Mouse (Mus musculus): ENCODE data around the gene Tchh.
A peak's percentile ranks its signal among the peaks of the same experiment; 100 is the strongest.
"Not testable (repeated sequence)": the region's sequence is repeated elsewhere in the genome, so short reads cannot be mapped to it uniquely, and the experiment has no call there.

The Tchh gene

DNA sequence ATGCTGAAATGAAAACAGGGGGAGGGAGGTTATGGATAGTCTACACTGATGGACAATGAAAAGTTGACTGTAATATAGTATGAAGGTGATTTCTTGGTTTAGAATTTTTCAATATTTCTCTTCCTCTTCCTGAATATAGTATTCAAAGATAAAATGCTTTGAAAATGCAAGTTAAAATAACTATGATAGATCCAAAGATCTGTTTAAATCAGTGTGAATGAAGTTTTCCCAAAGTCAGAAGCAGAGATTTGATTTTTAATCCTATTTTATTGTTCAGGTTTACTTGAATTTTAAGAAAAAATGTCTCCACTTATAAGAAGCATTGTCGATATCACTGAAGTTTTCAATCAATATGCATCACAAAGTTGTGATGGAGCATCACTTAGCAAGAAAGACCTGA, at the start of gene Tchh:
Tchh (plus strand) TSS at position 301 of the 400 bp plus-strand sequence.
- no peak for DNase-seq (ENCODE audit: low read depth, low spot score)

DNA sequence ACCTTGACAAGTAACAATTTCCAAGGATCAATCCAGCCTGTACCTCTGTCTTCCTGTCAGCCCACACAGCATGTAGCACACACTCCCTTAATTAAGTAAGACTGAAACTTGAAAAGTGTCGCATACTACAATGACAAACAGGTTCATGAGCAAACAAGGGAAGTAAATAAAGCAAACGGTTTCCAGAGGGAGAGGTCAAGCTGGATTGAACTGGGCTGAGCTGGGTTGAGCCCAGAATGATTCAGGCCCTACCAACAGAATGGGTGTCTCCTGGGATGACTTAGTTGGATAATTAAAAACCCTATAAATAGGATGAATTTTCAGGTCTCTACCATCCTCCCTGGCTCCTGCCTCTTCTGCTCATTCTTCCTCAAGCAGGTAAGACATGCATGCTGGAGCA, 48.8 kb upstream of the Tchh start, which contains the start of gene Rptn:
Rptn (plus strand) TSS at position 334 of the 400 bp plus-strand sequence.
- no peak for DNase-seq (ENCODE audit: low read depth, low spot score)

DNA sequence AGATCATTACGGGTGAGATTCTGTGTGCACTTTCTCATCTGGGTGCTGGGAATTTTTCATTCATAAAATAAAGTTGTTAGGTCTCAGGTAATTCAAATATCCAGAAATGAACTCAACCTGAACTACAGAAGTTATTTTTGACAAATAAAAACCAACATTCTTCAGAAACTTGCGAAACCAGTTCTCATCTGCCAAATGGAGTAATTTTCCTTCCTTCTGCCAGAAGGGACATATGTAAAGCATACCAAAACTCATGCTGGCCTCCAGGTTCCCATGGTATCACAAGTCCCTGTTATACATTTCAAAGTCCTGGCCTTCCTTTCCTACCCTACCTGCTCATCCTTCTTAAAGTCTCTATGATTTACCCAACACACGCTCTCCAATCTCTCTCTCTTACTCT, 38.2 kb upstream of the Tchh start:
- no peak for DNase-seq (ENCODE audit: low read depth, low spot score)

DNA sequence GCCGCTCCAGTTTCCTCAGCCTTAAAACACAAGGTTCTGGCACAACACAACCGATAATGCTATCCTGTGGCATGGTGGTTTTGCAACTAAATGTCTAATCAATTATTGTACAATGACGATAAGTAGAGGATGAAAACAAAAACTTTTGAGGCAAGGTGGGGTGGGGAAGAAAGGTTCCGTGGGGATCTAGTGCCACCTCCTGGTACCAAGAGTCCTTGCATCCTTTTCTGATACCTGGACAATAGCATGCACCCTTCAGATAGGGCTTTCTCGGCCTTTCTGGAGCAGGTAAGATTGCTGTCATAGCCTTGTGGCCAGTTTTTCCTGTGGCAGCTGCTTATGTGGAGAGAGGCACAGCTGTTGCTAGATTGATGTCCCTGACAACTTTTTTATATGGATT, 35.1 kb upstream of the Tchh start:
- DNase-seq (ENCODE audit: low read depth, low spot score) = no peak

DNA sequence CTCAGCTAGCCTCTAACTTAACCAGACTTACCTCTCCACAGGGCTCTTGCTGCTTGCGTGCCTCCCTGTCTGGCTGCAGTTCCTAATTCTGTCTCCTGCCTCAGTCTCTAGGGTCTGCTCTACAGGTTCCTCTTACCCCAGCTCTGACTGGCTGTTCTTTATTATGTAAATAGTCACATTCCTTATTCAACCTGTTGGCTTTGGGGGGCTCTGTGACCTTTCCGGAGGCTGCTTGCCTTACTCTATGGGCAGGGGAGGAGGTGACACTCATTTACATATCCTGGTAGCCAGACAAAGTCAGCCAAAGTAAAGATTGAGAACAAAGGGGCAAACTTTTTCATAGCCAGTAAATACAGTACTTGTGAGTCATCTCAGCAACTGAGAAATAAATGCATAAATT, 30.2 kb upstream of the Tchh start:
- DNase-seq (ENCODE audit: low read depth, low spot score) = no peak

DNA sequence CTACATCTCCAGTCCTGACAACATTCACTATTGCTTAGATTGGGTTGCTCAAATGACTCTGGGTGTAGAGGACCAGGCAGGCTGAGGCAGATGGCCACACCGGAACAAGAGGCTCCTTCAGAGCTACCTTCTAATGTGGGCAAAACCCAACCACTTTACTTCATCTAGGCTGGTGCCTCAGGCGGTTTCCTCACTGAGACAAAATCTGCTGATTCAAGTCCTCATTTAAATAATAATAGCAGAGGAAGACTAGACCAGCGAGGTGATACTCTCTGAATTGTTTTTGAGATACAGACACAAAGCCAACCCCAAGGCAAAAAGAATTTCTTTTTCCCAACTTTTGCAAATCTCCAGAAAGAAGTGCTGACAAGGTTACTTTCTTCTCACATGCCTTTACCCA, 10.5 kb upstream of the Tchh start:
- no peak for DNase-seq (ENCODE audit: low read depth, low spot score)

DNA sequence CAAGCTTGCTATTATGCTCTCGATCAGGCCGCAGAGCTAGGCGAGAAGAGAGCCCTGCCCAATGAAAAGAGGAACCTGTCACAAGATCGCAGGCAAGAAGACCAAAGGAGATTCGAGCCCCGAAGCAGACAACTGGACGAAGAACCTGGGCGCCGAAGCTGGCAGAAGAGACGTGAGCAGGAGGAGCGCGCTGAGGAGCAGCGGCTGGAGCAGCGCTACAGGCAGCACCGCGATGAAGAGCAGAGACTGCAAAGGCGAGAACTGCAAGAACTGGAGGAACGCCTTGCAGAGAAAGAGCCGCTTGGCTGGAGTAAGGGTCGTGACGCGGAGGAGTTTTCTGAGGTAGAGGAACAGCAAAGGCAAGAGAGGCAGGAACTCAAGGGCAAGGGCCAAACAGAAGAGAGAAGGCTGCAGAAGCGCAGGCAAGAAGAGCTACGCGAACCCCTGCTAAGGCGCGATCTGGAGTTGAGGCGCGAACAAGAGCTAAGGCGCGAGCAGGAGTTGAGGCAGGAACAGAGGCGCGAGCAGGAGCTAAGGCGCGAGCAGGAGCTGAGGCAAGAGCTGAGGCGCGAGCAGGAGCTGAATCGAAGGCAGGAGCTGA, 1.5 kb downstream of the Tchh start:
- DNase-seq (ENCODE audit: low read depth, low spot score) = no peak

DNA sequence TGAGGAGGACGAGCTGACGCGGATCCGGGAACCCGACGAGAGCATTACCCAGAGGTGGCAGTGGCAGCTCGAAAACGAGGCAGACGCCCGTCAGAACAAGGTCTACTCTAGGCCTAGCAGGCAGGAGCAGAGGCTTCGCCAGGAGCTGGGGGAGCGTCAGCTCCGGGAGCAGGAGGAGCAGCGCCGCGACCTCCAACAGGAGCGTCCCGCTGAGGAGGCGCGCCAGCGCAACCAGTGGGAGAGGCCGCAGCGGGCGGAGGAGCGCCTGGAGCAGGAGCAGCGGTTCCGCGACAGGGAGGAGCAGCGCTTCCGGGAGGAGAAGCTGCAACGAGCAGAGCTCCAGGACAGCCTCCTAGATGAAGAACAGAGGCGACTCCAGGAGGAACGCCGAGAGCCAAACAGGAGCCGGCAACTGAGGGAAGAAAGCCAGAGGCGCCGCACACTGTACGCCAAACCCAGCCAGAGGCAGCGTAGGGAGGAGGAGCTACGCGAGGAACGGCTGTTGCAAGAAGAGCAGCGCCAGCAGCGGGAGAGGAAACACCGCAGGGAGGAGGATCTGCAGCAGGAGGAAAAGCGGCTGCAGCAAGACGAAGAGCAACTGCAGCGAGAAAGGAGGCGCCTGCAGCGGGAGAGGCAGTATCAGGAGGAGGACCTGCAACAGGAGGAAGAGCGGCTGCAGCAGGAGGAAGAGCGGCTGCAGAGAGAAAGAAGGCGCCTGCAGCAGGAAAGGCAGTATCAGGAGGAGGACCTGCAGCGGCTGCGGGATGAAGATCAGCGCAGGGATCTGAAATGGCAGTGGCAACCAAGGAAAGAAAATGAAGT, 2.4 kb downstream of the Tchh start:
- DNase-seq (ENCODE audit: low read depth, low spot score) = no peak

DNA sequence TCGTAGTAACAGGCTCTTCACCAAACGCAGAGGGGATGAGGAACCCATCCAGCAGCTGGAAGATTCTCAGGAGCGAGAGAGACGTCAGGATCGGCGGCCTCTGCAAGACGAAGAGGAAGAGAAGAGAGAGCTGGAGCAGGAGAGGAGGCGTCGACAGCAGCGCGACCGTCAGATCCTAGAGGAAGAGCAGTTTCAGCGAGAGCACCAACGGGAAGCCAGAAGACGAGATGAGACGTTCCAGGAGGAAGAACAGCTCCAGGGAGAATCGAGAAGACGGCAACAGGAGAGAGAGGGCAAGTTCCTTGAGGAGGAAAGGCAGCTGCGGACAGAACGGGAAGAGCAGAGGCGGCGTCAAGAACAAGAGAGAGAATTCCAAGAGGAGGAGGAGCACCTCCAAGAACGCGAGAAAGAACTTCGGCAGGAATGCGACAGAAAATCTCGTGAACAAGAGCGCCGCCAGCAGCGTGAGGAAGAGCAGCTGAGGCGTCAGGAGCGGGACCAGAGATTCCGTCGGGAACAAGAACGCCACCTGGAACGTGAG, 3.1 kb downstream of the Tchh start:
- no peak for DNase-seq (ENCODE audit: low read depth, low spot score)

DNA sequence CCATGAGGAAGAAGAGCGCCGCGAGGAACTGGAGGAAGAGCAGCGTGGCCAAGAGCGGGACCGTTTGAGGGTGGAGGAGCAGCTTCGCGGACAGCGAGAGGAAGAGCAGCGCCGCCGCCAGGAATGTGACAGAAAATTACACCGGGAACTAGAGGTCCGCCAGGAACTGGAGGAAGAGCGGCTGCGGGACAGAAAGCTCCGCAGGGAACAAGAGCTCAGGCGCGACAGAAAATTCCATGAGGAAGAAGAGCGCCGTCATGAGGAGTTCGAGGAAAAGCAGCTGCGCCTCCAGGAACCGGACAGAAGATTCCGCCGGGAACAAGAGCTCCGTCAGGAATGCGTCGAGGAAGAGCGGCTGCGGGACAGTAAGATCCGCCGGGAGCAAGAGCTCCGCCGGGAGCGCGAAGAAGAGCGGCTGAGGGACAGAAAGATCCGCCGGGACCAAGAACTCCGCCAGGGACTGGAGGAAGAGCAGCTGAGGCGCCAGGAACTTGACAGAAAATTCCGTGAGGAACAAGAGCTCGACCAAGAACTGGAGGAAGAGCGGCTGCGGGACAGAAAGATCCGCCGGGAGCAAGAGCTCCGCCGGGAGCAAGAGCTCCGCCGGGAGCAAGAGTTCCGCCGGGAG, 4.1 kb downstream of the Tchh start:
- DNase-seq (ENCODE audit: low read depth, low spot score) = no peak

DNA sequence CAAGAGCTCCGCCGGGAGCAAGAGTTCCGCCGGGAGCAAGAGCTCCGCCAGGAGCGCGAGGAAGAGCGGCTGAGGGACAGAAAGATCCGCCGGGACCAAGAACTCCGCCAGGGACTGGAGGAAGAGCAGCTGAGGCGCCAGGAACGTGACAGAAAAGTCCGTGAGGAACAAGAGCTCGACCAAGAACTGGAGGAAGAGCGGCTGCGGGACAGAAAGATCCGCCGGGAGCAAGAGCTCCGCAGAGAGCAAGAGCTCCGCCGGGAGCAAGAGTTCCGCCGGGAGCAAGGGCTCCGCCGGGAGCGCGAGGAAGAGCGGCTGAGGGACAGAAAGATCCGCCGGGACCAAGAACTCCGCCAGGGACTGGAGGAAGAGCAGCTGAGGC, 4.6 kb downstream of the Tchh start:
- DNase-seq (ENCODE audit: low read depth, low spot score) = not testable (repeated sequence)

DNA sequence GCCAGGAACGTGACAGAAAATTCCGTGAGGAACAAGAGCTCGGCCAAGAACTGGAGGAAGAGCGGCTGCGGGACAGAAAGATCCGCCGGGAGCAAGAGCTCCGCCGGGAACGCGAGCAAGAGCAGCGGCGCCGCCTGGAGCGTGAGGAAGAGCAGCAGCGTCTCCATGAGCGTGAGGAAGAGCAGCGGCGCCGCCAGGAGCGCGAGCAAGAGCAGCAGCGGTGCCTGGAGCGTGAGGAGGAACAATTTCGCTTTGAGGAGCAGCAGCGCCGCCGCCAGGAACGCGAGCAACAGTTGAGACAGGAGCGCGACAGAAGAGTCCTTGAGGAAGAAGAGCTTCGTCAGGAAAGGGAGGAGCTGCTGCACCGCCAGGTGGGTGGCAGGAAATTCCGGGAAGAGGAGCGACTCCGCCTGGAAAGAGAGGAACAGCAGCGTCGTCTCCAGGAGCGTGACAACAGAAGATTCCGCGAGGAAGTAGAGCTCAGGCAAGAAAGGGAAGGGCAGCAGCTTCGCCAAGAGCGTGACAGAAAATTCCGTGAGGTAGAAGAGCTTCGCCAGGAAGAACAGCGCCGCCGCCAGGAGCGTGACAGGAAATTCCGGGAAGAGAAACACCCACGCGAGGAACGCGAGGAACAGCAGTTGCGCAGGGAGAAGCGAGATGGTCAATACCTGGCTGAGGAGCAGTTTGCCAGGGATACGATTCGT, 5.2 kb downstream of the Tchh start:
- DNase-seq (ENCODE audit: low read depth, low spot score) = no peak

DNA sequence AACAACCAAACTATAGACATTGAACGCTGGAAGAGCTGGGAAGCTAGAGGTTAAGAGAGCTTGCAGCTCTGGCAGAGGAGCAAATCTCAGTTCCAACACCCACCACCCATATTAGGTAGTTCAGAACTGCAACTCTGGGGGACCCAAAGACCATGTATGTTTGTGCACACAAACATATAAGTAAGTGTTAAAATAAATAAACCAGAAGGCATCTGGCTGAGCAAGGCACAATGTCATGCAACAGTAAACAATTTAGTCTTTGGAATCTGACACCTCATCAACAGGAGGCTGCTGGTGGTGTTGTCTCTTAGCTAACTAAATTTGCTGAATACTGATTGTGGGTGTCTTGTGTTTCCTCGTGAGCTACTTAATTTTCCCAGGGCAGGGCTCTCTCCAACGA, 24.4 kb downstream of the Tchh start:
- no peak for DNase-seq (ENCODE audit: low read depth, low spot score)

DNA sequence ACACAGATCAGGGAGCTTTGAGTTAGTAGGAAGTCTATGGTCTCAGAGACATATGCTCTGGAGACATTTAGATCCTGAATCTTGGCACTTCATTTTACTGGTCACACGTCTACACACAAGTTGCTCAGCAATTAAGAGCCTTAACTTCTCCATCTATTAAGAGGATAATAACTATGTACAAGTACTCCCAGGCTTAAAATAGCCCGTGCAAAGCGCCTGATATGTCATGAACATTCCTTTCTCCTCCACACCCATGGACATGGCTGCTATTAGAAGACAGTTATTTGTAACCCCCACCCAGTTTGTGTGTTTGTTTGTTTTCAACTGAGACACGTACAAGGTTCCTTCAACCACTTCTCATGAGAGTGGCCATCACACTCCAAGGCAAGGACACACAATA, 25.0 kb downstream of the Tchh start:
- no peak for DNase-seq (ENCODE audit: low read depth, low spot score)

DNA sequence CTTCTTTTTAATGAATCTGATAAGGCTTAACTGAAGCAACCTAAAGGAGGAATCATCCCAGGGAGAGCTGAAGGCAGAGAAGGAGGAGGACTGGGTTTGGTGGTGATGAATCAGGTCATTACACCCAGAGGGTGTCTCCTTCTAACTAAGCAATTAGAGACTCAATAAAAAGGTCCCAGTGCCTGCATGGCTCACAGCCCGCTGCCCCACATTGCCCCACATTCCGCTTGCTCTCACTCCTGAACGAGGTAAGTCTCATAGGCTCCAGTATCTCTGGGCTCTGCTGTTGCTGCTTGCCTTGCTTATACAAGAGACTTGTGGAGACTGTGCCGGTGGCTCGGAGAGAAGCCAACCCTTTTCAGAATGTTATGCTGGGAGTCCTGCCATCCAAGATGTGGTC, 26.4 kb downstream of the Tchh start, which contains the start of gene Tchhl1:
Tchhl1 (plus strand) TSS at position 194 of the 400 bp plus-strand sequence.
- DNase-seq (ENCODE audit: low read depth, low spot score) = no peak

DNA sequence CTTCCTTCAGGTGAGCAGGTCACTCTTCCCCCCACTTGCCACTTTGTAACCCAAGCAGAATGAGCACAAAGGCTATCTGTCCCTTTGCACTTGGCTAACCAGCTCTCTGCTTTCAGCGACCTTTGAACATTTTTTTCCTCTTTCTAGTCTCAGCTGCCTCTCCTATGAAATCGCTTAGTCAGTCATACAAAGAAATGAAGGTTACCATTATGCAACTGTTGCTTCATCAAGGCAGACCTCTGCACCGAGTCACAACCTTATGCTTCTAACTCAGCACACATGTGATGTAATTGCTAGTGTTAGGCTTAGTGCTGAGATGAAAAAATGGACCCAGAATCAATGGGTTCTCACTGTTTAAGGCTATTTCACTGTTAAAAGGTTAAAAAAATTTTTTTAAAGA, 27.5 kb downstream of the Tchh start:
- DNase-seq (ENCODE audit: low read depth, low spot score) = no peak

DNA sequence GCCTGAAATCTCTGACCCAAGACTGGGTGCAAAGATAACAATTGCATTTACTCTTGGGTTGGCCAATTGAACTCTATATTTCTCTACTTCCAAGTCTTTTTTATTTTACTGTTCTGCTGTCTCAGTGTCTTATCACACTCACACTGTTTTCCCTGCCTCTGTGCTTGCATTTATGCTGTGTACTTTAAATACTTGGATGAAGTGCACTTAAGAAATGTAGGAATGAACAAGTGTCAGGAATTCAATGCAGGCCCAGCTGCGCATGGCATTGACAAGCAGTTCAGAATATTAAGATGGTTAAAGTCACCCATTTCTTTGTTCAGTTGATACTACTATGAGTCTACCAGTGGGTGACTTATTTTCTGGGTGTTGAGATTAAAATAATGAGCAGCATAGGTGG, 37.9 kb downstream of the Tchh start:
- DNase-seq (ENCODE audit: low read depth, low spot score) = no peak

DNA sequence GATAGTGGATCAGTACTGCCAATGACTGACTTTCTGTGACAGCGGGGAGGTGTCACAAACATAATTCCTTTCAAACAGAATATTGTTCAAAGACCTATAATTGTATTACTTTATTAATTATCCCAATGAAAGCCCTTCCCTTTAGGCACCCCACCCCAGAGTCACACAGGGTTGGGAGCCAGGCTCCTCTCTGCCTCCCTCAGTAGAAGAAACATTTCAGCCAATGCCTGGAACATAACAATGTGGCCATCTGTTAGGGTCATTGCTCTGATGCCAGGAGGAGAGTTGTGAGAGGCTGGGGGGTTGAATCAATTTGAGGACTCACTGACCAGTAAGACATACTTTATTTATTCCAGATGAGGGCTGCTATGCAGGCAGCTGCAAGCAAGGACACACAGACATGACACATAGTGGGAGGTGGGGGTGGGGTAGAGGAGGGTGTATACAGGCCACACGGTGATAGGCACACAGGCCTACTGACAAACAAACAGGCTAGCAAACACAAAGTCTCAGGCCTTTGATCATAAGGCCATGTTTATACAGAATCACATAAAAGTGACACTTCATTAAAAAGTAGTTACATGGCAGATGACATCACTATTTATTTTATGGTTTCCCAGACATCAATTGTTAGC, 40.0 kb downstream of the Tchh start:
- no peak for DNase-seq (ENCODE audit: low read depth, low spot score)

DNA sequence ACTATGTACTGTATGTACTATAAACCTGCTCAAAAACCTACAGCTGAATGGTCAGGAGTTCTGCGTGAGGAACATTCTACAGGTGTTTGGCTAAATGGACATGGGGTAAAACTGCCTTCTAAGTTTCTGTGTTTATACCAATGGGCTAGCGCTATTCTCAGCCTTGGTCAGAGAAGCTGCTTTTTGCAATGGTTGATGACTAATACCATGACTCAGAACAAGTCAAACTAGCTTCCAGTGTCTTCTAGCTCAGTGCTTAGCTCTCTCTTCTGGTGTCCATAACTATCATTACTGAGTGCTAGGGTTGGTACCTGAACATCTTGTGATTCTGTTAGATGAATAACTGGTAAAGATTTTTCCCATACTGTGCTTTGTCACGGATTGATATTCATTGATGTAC, 43.5 kb downstream of the Tchh start:
- DNase-seq (ENCODE audit: low read depth, low spot score) = no peak

DNA sequence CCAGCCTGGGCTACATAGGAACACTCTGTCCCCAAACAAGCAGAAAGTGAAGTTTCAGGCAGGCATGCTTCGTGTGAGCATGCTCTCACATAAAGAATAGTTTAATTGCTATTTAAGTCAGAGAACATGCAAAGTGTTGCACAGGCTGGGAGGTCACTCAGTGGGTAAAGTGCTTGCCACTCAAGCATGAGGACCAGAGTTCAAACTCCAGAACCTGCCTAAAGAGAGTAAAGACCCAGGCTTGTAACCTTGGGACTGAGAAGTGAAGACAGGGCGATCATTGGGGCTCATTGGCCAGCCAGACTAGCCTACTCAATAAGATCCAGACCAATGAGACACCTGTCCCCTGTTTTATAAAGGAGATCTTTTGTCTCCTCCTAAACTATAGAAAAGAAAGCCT, 46.4 kb downstream of the Tchh start:
- no peak for DNase-seq (ENCODE audit: low read depth, low spot score)

DNA sequence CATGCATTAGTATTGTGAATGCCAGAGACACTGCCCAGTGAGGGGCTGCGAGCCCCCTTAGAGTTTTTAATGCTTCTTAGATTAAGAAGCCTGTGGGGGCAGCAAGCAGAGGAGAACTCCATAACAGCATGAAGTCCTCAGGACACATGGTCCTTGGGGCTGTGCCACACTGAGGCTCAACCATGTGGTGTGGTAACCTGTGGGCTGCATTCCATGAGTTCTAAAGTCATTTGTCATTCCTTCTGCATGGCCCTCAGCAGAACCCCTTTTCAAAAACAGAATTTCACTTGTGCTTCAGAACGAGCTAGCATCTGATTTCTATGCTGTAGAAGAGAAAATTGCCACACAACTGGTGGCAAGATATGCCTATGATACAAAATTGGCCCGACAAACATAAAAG, 50.0 kb downstream of the Tchh start:
- no peak for DNase-seq (ENCODE audit: low read depth, low spot score)

DNA sequence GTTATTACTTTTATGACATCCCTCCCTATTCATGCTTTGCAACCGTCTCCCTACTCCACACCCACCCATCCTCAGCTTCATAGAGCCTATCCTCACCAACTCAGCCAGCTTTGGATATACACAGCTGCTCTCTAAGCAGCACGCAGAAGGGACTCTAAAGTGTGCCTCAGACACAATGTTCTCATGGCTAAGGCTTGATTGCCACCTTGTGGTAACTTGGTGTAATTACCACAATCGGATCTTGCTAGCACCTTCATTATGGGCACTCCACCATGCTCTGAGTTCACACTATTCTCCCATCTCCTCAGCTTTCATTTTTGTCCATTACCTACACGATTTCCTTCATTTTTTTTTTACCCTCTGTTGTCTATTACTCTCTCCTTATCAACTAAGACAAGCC, 51.9 kb downstream of the Tchh start:
- DNase-seq (ENCODE audit: low read depth, low spot score) = peak; percentile 13

Measured in c-Kit-negative CD71-positive TER-119-positive erythroid progenitor cells, embryonic 14.5 days (primary cell).